Mouse (Mus musculus) cerebellum, adult 2 months (tissue): Measurements from ENCODE around the gene Ankrd63. TPM values are rescaled to one million over a fixed set of nuclear protein-coding genes. Genes with fewer than 3 reads are reported as not detected.

Experiments
- DNase-seq, 2 experiments: peaks; one replicate each; pipeline ENCODE4 v3.0.0; 2021
- H3K27ac ChIP-seq: fragments of 200-500 bp; 2 replicates; pipeline ENCODE4 v1.5.1; 2012; ENCODE audit warnings: low read length, control low read depth, inconsistent platforms; ENCODE audit not compliant: insufficient read depth
- H3K27me3 ChIP-seq: fragments of 200-500 bp; 2 replicates; pipeline ENCODE4 v1.6.1; 2012; ENCODE audit warnings: inconsistent platforms, mild to moderate bottlenecking, low read length, moderate library complexity; ENCODE audit not compliant: control insufficient read depth, insufficient read depth
- H3K4me1 ChIP-seq: fragments of 200-500 bp; 2 replicates; pipeline ENCODE4 v1.6.1; 2011; ENCODE audit warnings: low read length; ENCODE audit not compliant: control insufficient read depth, insufficient read depth
- H3K4me3 ChIP-seq: fragments of 200-500 bp; replicated peaks from 2 replicates; pipeline ENCODE3; 2011; ENCODE audit warnings: mild to moderate bottlenecking, low read depth, low read length, control low read depth; ENCODE audit not compliant: insufficient read depth
- CTCF ChIP-seq: fragments of 200-500 bp; IDR thresholded peaks from 2 replicates; pipeline ENCODE4 v1.5.1; 2011; ENCODE audit warnings: low read depth, mild to moderate bottlenecking, control low read depth, low read length, moderate library complexity, borderline replicate concordance; ENCODE audit not compliant: insufficient read depth
- POLR2A ChIP-seq: fragments of 200-500 bp; IDR thresholded peaks from 2 replicates; pipeline ENCODE4 v1.6.1; 2011; ENCODE audit warnings: low read length, control low read depth, borderline replicate concordance; ENCODE audit not compliant: insufficient read depth
- WGBS: fragments of 180-500 bp; shearing (Covaris S2); methylation state at CpG from one replicate; pipeline ENCODE4 v1.1.7; 2018; 5-methylcytosine and 5-hydroxymethylcytosine counted together
- polyA plus RNA-seq: library from polyadenylated mRNA; depleted of rRNA; stranded (reverse); fragments of >200 nt; gene quantifications from 2 replicates; pipeline ENCODE4 v1.2.3, GENCODE M21; 2012

The Ankrd63 gene
- polyA plus RNA-seq, 1 experiment = 0.82 TPM

- TF ChIP-seq POLR2A (no peak), CTCF (no peak)
- Histone ChIP-seq H3K27ac (no peak overlapping the region), H3K27me3 (no peaks in the 10 kb centered on the region; the same call in 1 of the 2 replicates), H3K4me3 (no peak overlapping the region), H3K4me1 (peaks cover 11% of the 10 kb centered on the region)
- WGBS = 25% methylated on average over 21 of the region's 21 CpGs
- peak; percentile 25 to 34 for DNase-seq
Measured at GRCm38 (mm10) chr2:118696451-118697308, 7.1 kb downstream of the Ankrd63 start.

- Histone ChIP-seq H3K27me3 (no peaks in the 10 kb centered on the region; the same call in 1 of the 2 replicates), H3K4me1 (peaks cover 11% of the 10 kb centered on the region), H3K27ac (no peak overlapping the region), H3K4me3 (no peak overlapping the region)
- TF ChIP-seq CTCF = peak; percentile 67
- TF ChIP-seq POLR2A = no peak
- WGBS = 21% methylated on average over 11 of the region's 11 CpGs
- DNase-seq = peak; percentile 58 to 60
Measured at GRCm38 (mm10) chr2:118695677-118696232, 8.0 kb downstream of the Ankrd63 start.

- WGBS = 48% methylated on average over 19 of the region's 19 CpGs
- Histone ChIP-seq H3K27ac (no peak overlapping the region), H3K4me3 (no peak overlapping the region), H3K27me3 (no peaks in the 10 kb centered on the region), H3K4me1 (peaks cover 11% of the 10 kb centered on the region)
- DNase-seq = peak in 1 of 2 experiments; percentile 22
- TF ChIP-seq CTCF (no peak), POLR2A (no peak)
Measured at GRCm38 (mm10) chr2:118693370-118693966, 10.3 kb downstream of the Ankrd63 start.

GRCm38 (mm10) chr2:118689875-118690274, 13.9 kb downstream of the Ankrd63 start:
- Histone ChIP-seq H3K27ac (no peak overlapping the region), H3K4me3 (no peak overlapping the region), H3K4me1 (no peaks in the 10 kb centered on the region; the same call in 1 of the 2 replicates), H3K27me3 (no peaks in the 10 kb centered on the region)
- no peak for DNase-seq
- TF ChIP-seq POLR2A (no peak), CTCF (no peak)
- WGBS = 47% methylated on average over 10 of the region's 10 CpGs

- Histone ChIP-seq H3K27ac (no peak overlapping the region), H3K4me3 (no peak overlapping the region), H3K27me3 (no peaks in the 10 kb centered on the region), H3K4me1 (no peaks in the 10 kb centered on the region)
- no peak for DNase-seq
- 63% methylated on average over 3 of the region's 3 CpGs for WGBS
- TF ChIP-seq CTCF (no peak), POLR2A (no peak)
Measured at GRCm38 (mm10) chr2:118687791-118688190, 16.0 kb downstream of the Ankrd63 start.

GRCm38 (mm10) chr2:118686693-118687092, 17.1 kb downstream of the Ankrd63 start:
- WGBS = 77% methylated on average over 8 of the region's 8 CpGs
- Histone ChIP-seq H3K4me3 (no peak overlapping the region), H3K4me1 (peaks cover 3% of the 10 kb centered on the region; the same call in 1 of the 2 replicates), H3K27me3 (no peaks in the 10 kb centered on the region), H3K27ac (no peak overlapping the region)
- TF ChIP-seq CTCF (no peak), POLR2A (no peak)
- DNase-seq = no peak

GRCm38 (mm10) chr2:118685088-118685487, 18.7 kb downstream of the Ankrd63 start:
- Histone ChIP-seq H3K27ac (no peak overlapping the region), H3K27me3 (no peaks in the 10 kb centered on the region), H3K4me3 (no peak overlapping the region), H3K4me1 (peaks cover 3% of the 10 kb centered on the region; the same call in 1 of the 2 replicates)
- TF ChIP-seq CTCF (no peak), POLR2A (no peak)
- DNase-seq = no peak
- WGBS = 89% methylated on average over 4 of the region's 4 CpGs
